Mouse (Mus musculus) liver (tissue): Measurements from ENCODE around the gene Pigl.

ENCODE experiments used
- DNase-seq: peaks from one replicate; pipeline ENCODE4 v3.0.0-alpha.2; 2020; ENCODE audit warnings: mixed read lengths

Gene Pigl

GRCm38 (mm10) chr11:62522283-62522682 is 64.0 kb downstream of the Pigl start:
- DNase-seq, result no peak

GRCm38 (mm10) chr11:62537089-62537488 is 78.8 kb downstream of the Pigl start:
- no peak for DNase-seq

- no peak for DNase-seq
Measured at GRCm38 (mm10) chr11:62537590-62537989, 79.3 kb downstream of the Pigl start.

- peak; percentile 73 for DNase-seq
Measured at GRCm38 (mm10) chr11:62538321-62539088, 80.2 kb downstream of the Pigl start.

GRCm38 (mm10) chr11:62539089-62539890 is 81.0 kb downstream of the Pigl start, which contains the start of gene Cenpv:
Gene Cenpv, minus strand, starts transcription at chr11:62539261.
- DNase-seq, result peak; percentile 83

- no peak for DNase-seq
Measured at GRCm38 (mm10) chr11:62540167-62540566, 81.9 kb downstream of the Pigl start.

- no peak for DNase-seq
Measured at GRCm38 (mm10) chr11:62540969-62541368, 82.7 kb downstream of the Pigl start.

- DNase-seq, result no peak
Measured at GRCm38 (mm10) chr11:62541581-62541980, 83.3 kb downstream of the Pigl start.

- no peak for DNase-seq
Measured at GRCm38 (mm10) chr11:62543991-62544390, 85.7 kb downstream of the Pigl start.

- peak; percentile 72 for DNase-seq
Measured at GRCm38 (mm10) chr11:62549782-62550181, 91.5 kb downstream of the Pigl start.

GRCm38 (mm10) chr11:62550227-62550685 is 92.0 kb downstream of the Pigl start:
- DNase-seq, result peak; percentile 87

- DNase-seq, result peak; percentile 99
Measured at GRCm38 (mm10) chr11:62550727-62551225, 92.5 kb downstream of the Pigl start, which contains the start of gene Ubb. Gene Ubb, plus strand, starts transcription at chr11:62551171.

- DNase-seq, result peak; percentile 92
Measured at GRCm38 (mm10) chr11:62551226-62552119, 93.2 kb downstream of the Pigl start.

GRCm38 (mm10) chr11:62553186-62553585 is 94.9 kb downstream of the Pigl start:
- DNase-seq, result no peak

- DNase-seq, result no peak
Measured at GRCm38 (mm10) chr11:62553633-62554032, 95.4 kb downstream of the Pigl start.

- DNase-seq, result no peak
Measured at GRCm38 (mm10) chr11:62554163-62554855, 96.0 kb downstream of the Pigl start.

- DNase-seq, result no peak
Measured at GRCm38 (mm10) chr11:62554934-62555517, 96.8 kb downstream of the Pigl start.

- DNase-seq, result no peak
Measured at GRCm38 (mm10) chr11:62555896-62556412, 97.7 kb downstream of the Pigl start.

GRCm38 (mm10) chr11:62557205-62557604 is 98.9 kb downstream of the Pigl start:
- no peak for DNase-seq

- no peak for DNase-seq
Measured at GRCm38 (mm10) chr11:62558152-62558551, 99.9 kb downstream of the Pigl start.
